Mouse (Mus musculus) lung, adult 2 months (tissue): ENCODE results near the gene Acp4. TPM values are rescaled to one million over a fixed set of nuclear protein-coding genes. Genes with fewer than 3 reads are reported as not detected.
A peak's percentile ranks its signal among the peaks of the same experiment; 100 is the strongest.
"Not testable (repeated sequence)": the region's sequence is repeated elsewhere in the genome, so short reads cannot be mapped to it uniquely, and the experiment has no call there.

Source experiments
- DNase-seq: peaks from one replicate; pipeline ENCODE4 v3.0.0; 2022
- H3K4me1 ChIP-seq: fragments of 200-500 bp; 2 replicates; pipeline ENCODE4 v1.6.1; 2011; ENCODE audit warnings: low read length; ENCODE audit not compliant: control insufficient read depth, insufficient read depth
- H3K4me3 ChIP-seq: fragments of 200-500 bp; replicated peaks from 2 replicates; pipeline ENCODE3; 2011; ENCODE audit warnings: low read depth, mild to moderate bottlenecking, control low read depth, low read length; ENCODE audit errors: extremely low read depth
- CTCF ChIP-seq: fragments of 200-500 bp; IDR thresholded peaks from 2 replicates; pipeline ENCODE4 v1.5.1; 2011; ENCODE audit warnings: mild to moderate bottlenecking, low read length, control low read depth; ENCODE audit not compliant: insufficient read depth
- POLR2A ChIP-seq: fragments of 200-500 bp; IDR thresholded peaks from 2 replicates; pipeline ENCODE4 v1.6.1; 2011; ENCODE audit warnings: low read depth, mild to moderate bottlenecking, control low read depth, low read length, borderline replicate concordance; ENCODE audit errors: extremely low read depth
- WGBS: fragments of 180-500 bp; shearing (Covaris S2); methylation state at CpG from one replicate; pipeline ENCODE4 v1.1.7; 2018; 5-methylcytosine and 5-hydroxymethylcytosine counted together
- polyA plus RNA-seq: library from polyadenylated mRNA; depleted of rRNA; stranded (reverse); fragments of >200 nt; gene quantifications from 2 replicates; pipeline ENCODE4 v1.2.3, GENCODE M21; 2012; rRNA removed

The Acp4 gene
- not detected in 2 replicates for polyA plus RNA-seq

GRCm38 (mm10) chr7:44257278-44257677 is at the start of gene Acp4:
Gene Acp4 (minus strand): TSS chr7:44257378.
- WGBS, result 71% methylated on average over 4 of the region's 4 CpGs
- DNase-seq, result no peak
- no peaks in the 10 kb centered on the region for H3K4me1 ChIP-seq

GRCm38 (mm10) chr7:44306516-44307240 is 49.5 kb upstream of the Acp4 start, which contains the start of gene Clec11a:
Gene Clec11a (minus strand): TSS chr7:44306902.
- no peak for DNase-seq
- H3K4me1 ChIP-seq, result peaks cover 3% of the 10 kb centered on the region; the same call in 1 of the 2 replicates
- TF ChIP-seq POLR2A (no peak), CTCF (no peak)
- WGBS, result 64% methylated on average over 6 of the region's 6 CpGs
- peak within 1 kb of the TSS; percentile 6 for H3K4me3 ChIP-seq

More at GRCm38 (mm10) chr7:44257278-44257677, at the start of gene Acp4:
- TF ChIP-seq POLR2A (no peak), CTCF (no peak)
- no peak within 1 kb of the TSS for H3K4me3 ChIP-seq

GRCm38 (mm10) chr7:44305686-44306085 is 48.5 kb upstream of the Acp4 start:
- TF ChIP-seq POLR2A, result no peak
- no peak for TF ChIP-seq CTCF
- 15% methylated on average over 16 of the region's 16 CpGs for WGBS
- Histone ChIP-seq H3K4me1 (peaks cover 3% of the 10 kb centered on the region; the same call in 1 of the 2 replicates), H3K4me3 (peak overlapping the region; percentile 6)
- DNase-seq, result no peak

GRCm38 (mm10) chr7:44304775-44305641 is 47.8 kb upstream of the Acp4 start:
- TF ChIP-seq CTCF (no peak), POLR2A (peak; percentile 92)
- peak; percentile 95 for DNase-seq
- H3K4me1 ChIP-seq, result peaks cover 3% of the 10 kb centered on the region; the same call in 1 of the 2 replicates
- under 1% methylated on average over 49 of the region's 49 CpGs for WGBS
- H3K4me3 ChIP-seq, result peak overlapping the region; percentile 76

- TF ChIP-seq POLR2A (no peak), CTCF (no peak)
- WGBS, result 2% methylated on average over 25 of the region's 25 CpGs
- peak overlapping the region; percentile 76 for H3K4me3 ChIP-seq
- H3K4me1 ChIP-seq, result peaks cover 3% of the 10 kb centered on the region; the same call in 1 of the 2 replicates
- no peak for DNase-seq
Observed at GRCm38 (mm10) chr7:44304463-44304774, 47.2 kb upstream of the Acp4 start.

- WGBS, result 84% methylated on average over 14 of the region's 14 CpGs
- Histone ChIP-seq H3K4me1 (peaks cover 3% of the 10 kb centered on the region; the same call in 1 of the 2 replicates), H3K4me3 (no peak overlapping the region)
- DNase-seq, result no peak
- TF ChIP-seq POLR2A (no peak), CTCF (no peak)
Observed at GRCm38 (mm10) chr7:44303346-44304340, 46.5 kb upstream of the Acp4 start.

- not testable (repeated sequence) for H3K4me3 ChIP-seq, H3K4me1 ChIP-seq, DNase-seq
- 73% methylated on average over 2 of the region's 2 CpGs for WGBS
Observed at GRCm38 (mm10) chr7:44297501-44297900, 40.3 kb upstream of the Acp4 start.

- WGBS, result 50% methylated on average over 4 of the region's 4 CpGs
- TF ChIP-seq POLR2A (no peak), CTCF (no peak)
Observed at GRCm38 (mm10) chr7:44291418-44291817, 34.2 kb upstream of the Acp4 start.

GRCm38 (mm10) chr7:44290986-44291385 is 33.8 kb upstream of the Acp4 start:
- WGBS, result 68% methylated on average over 4 of the region's 4 CpGs
- Histone ChIP-seq H3K4me3 (no peak overlapping the region), H3K4me1 (no peaks in the 10 kb centered on the region)
- DNase-seq, result no peak
- TF ChIP-seq CTCF (no peak), POLR2A (no peak)

More at GRCm38 (mm10) chr7:44291418-44291817, 34.2 kb upstream of the Acp4 start:
- DNase-seq, result no peak
- H3K4me1 ChIP-seq, result no peaks in the 10 kb centered on the region
- no peak overlapping the region for H3K4me3 ChIP-seq
